Mouse (Mus musculus) E14TG2a.4 (cell line): ENCODE data around the gene Dync1i1.

Source experiments
- H3K27me3 ChIP-seq: 2 replicates; pipeline ENCODE4 v1.6.1; 2014; ENCODE audit warnings: low read length, control low read depth; ENCODE audit not compliant: insufficient read depth
- H3K36me3 ChIP-seq: 2 replicates; pipeline ENCODE4 v1.6.1; 2014; ENCODE audit warnings: low read length, control low read depth; ENCODE audit not compliant: insufficient read depth
- H3K4me1 ChIP-seq: replicated peaks from 2 replicates; pipeline ENCODE4 v1.6.1; 2014; ENCODE audit warnings: low read depth, low read length, control low read depth
- H3K4me3 ChIP-seq: replicated peaks from 2 replicates; pipeline ENCODE4 v1.5.1; 2014; ENCODE audit warnings: mild to moderate bottlenecking, low read length
- H3K9me3 ChIP-seq: 2 replicates; pipeline ENCODE4 v1.6.1; 2014; ENCODE audit warnings: low read length, control low read depth
- CTCF ChIP-seq: conservative IDR thresholded peaks from 2 replicates; pipeline ENCODE4 v1.5.1; 2014; ENCODE audit warnings: low read length
- NANOG ChIP-seq: IDR thresholded peaks from 2 replicates; pipeline ENCODE4 v1.6.1; 2014; ENCODE audit warnings: borderline replicate concordance, low read length, mixed read lengths
- POU5F1 ChIP-seq: IDR thresholded peaks from 2 replicates; pipeline ENCODE4 v1.6.1; 2014; ENCODE audit warnings: low read length, borderline replicate concordance

The Dync1i1 gene

GRCm38 (mm10) chr6:5956316-5956913 is 231.0 kb downstream of the Dync1i1 start:
- H3K27me3 ChIP-seq = no peaks in the 10 kb centered on the region
- H3K36me3 ChIP-seq = no peaks in the 10 kb centered on the region
- no peak for TF ChIP-seq POU5F1
- no peak for TF ChIP-seq CTCF
- no peak for TF ChIP-seq NANOG
- H3K4me1 ChIP-seq = no peaks in the 10 kb centered on the region
- no peak overlapping the region for H3K4me3 ChIP-seq
- H3K9me3 ChIP-seq = no peaks in the 10 kb centered on the region

- Histone ChIP-seq H3K27me3 (no peaks in the 10 kb centered on the region), H3K9me3 (no peaks in the 10 kb centered on the region), H3K36me3 (no peaks in the 10 kb centered on the region), H3K4me1 (no peaks in the 10 kb centered on the region), H3K4me3 (no peak overlapping the region)
- TF ChIP-seq NANOG (no peak), POU5F1 (no peak), CTCF (no peak)
Observed at GRCm38 (mm10) chr6:5960728-5961127, 235.3 kb downstream of the Dync1i1 start.

DNA sequence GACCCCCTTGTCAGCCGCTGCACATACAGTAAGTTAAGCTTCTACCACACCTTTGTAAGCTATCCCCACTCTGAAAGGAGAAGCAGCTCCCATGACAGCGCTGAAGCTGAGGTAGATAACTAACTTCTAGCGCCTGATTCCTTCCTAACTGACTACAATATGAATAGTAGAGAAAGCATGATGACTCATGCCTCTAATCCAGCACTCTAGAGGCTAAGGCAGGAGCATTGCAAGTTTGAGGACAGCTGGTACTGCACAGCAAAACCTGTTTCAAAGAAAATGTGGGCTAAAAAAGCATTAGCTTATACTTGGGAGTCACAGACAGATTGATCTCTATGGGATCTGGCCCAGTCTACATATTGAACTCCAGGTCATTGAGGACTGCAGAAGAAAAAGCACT is 236.5 kb downstream of the Dync1i1 start:
- Histone ChIP-seq H3K27me3 (no peaks in the 10 kb centered on the region), H3K36me3 (no peaks in the 10 kb centered on the region), H3K4me1 (no peaks in the 10 kb centered on the region), H3K4me3 (no peak overlapping the region), H3K9me3 (no peaks in the 10 kb centered on the region; the same call in 1 of the 2 replicates)
- TF ChIP-seq POU5F1 (no peak), CTCF (no peak), NANOG (no peak)

DNA sequence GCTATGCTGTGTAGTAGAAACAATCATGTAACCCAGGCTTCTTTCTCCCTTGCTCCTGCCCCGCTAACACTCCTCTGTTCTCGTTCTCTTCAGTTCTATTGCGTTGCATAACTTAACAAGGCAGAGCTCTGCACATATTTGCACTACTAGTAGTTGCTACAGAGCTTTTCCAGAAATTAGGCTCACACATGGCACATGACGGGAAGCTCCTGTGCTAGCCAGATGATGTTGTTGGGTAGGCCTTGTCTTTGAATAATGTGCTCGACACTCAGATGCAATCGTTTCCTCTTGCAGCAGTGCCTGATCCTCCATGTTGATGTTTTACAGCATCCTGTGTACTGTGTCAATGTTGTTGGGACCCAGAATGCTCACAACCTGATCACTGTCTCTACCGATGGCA is 240.9 kb downstream of the Dync1i1 start:
- Histone ChIP-seq H3K36me3 (no peaks in the 10 kb centered on the region), H3K27me3 (no peaks in the 10 kb centered on the region), H3K9me3 (no peaks in the 10 kb centered on the region; the same call in 1 of the 2 replicates), H3K4me3 (no peak overlapping the region), H3K4me1 (no peaks in the 10 kb centered on the region)
- TF ChIP-seq NANOG = no peak
- TF ChIP-seq POU5F1 = no peak
- TF ChIP-seq CTCF = no peak

- Histone ChIP-seq H3K27me3 (no peaks in the 10 kb centered on the region), H3K9me3 (no peaks in the 10 kb centered on the region; the same call in 1 of the 2 replicates), H3K4me3 (no peak overlapping the region), H3K4me1 (no peaks in the 10 kb centered on the region), H3K36me3 (no peaks in the 10 kb centered on the region)
- TF ChIP-seq POU5F1 = no peak
- TF ChIP-seq CTCF = no peak
- no peak for TF ChIP-seq NANOG
Observed at GRCm38 (mm10) chr6:5966806-5967445, 241.5 kb downstream of the Dync1i1 start.

DNA sequence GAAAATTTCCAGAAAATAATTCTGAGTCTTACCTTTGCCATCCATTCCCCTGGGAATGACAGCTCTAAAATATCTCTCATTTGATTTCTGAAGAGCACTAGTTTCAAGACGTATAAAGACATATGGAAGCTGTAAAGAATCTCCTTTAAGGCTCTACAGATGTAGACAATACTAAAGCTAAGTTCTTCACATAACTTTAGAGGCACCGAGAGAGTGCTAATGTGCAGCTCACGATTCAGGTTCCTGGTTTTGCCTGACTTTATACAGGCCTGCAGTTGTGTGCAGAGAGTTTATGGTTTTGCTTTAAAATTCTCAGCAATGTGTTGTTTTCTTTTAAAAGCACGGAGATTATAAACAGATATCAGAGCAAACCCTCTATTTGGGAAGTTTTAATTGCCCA is 242.1 kb downstream of the Dync1i1 start:
- Histone ChIP-seq H3K27me3 (no peaks in the 10 kb centered on the region), H3K4me1 (no peaks in the 10 kb centered on the region), H3K4me3 (no peak overlapping the region), H3K9me3 (no peaks in the 10 kb centered on the region; the same call in 1 of the 2 replicates), H3K36me3 (no peaks in the 10 kb centered on the region)
- no peak for TF ChIP-seq CTCF
- no peak for TF ChIP-seq NANOG
- no peak for TF ChIP-seq POU5F1

- Histone ChIP-seq H3K4me3 (no peak overlapping the region), H3K27me3 (no peaks in the 10 kb centered on the region), H3K9me3 (no peaks in the 10 kb centered on the region; the same call in 1 of the 2 replicates), H3K4me1 (no peaks in the 10 kb centered on the region), H3K36me3 (no peaks in the 10 kb centered on the region)
- no peak for TF ChIP-seq NANOG
- TF ChIP-seq POU5F1 = no peak
Observed at GRCm38 (mm10) chr6:5969613-5970012, 244.2 kb downstream of the Dync1i1 start.

- H3K27me3 ChIP-seq = no peaks in the 10 kb centered on the region
- TF ChIP-seq CTCF (no peak), POU5F1 (no peak), NANOG (no peak)
- no peaks in the 10 kb centered on the region for H3K36me3 ChIP-seq
- peaks cover 4% of the 10 kb centered on the region for H3K4me1 ChIP-seq
- H3K4me3 ChIP-seq = no peak overlapping the region
- H3K9me3 ChIP-seq = no peaks in the 10 kb centered on the region
Observed at GRCm38 (mm10) chr6:5976241-5976640, 250.8 kb downstream of the Dync1i1 start.
